Mouse (Mus musculus) stomach, postnatal 0 days (tissue): ENCODE measurements at regions not wholly inside any gene's neighbourhood (a gene's known extent, or its start where the extent isn't known, plus 50 kb on each side); places are given as distances from the start of the nearest gene placed in this dataset.

Source experiments
- CTCF ChIP-seq: IDR thresholded peaks from 2 replicates; pipeline ENCODE4 v1.5.1; 2016; ENCODE audit warnings: antibody characterized with exemption, low read depth, mild to moderate bottlenecking, moderate library complexity
- EP300 ChIP-seq: optimal IDR thresholded peaks from 2 replicates; pipeline ENCODE3; 2016; ENCODE audit warnings: antibody characterized with exemption

- TF ChIP-seq CTCF (no peak), EP300 (no peak)
These were observed 79.3 kb upstream of the Zeb2 start for GRCm38 (mm10) chr2:45196511-45196910.
